Mouse (Mus musculus) embryonic facial prominence, embryonic 14.5 days (tissue): ENCODE results near the gene Tmem132a. TPM values are rescaled to one million over a fixed set of nuclear protein-coding genes. Genes with fewer than 3 reads are reported as not detected.

Experiments used
- ATAC-seq: fragments of 200-750 bp; cut with Nextera tagmentation; 2 replicates; pipeline ENCODE4 v1.8.0; 2017; ENCODE audit warnings: low read depth, moderate number of reproducible peaks, moderate TSS enrichment
- DNase-seq: peaks from one replicate; pipeline ENCODE4 v3.0.0-alpha.2; 2015; ENCODE audit warnings: low spot score
- H3K27ac ChIP-seq: fragments of 300-500 bp; sonication (generic); replicated peaks from 2 replicates; pipeline ENCODE4 v1.5.1; 2014; ENCODE audit warnings: low read depth, mild to moderate bottlenecking, low read length, moderate library complexity
- H3K27me3 ChIP-seq: fragments of 300-500 bp; sonication (generic); replicated peaks from 2 replicates; pipeline ENCODE4 v1.6.1; 2014; ENCODE audit warnings: low read length; ENCODE audit not compliant: control insufficient read depth, insufficient read depth
- H3K36me3 ChIP-seq: fragments of 300-500 bp; sonication (generic); 2 replicates; pipeline ENCODE4 v1.6.1; 2014; ENCODE audit warnings: low read length, mixed read lengths; ENCODE audit not compliant: control insufficient read depth, insufficient read depth
- H3K4me1 ChIP-seq: fragments of 300-500 bp; sonication (generic); 2 replicates; pipeline ENCODE4 v1.6.1; 2014; ENCODE audit warnings: antibody characterized with exemption, low read length; ENCODE audit not compliant: control insufficient read depth, insufficient read depth
- H3K4me2 ChIP-seq: fragments of 300-500 bp; sonication (generic); 2 replicates; pipeline ENCODE4 v1.6.1; 2014; ENCODE audit warnings: low read depth, mild to moderate bottlenecking, low read length, moderate library complexity, mixed read lengths
- H3K4me3 ChIP-seq: fragments of 300-500 bp; sonication (generic); 2 replicates; pipeline ENCODE4 v1.5.1; 2014; ENCODE audit warnings: low read depth, mild to moderate bottlenecking, low read length
- H3K9ac ChIP-seq: fragments of 300-500 bp; sonication (generic); 2 replicates; pipeline ENCODE4 v1.6.1; 2014; ENCODE audit warnings: low read depth, mild to moderate bottlenecking, low read length, moderate library complexity, mixed read lengths
- H3K9me3 ChIP-seq: fragments of 300-500 bp; sonication (generic); 2 replicates; pipeline ENCODE4 v1.6.1; 2016; ENCODE audit warnings: low read length; ENCODE audit not compliant: control insufficient read depth
- WGBS: fragments of 180-500 bp; shearing (Covaris S2); extraction: QIAGEN DNeasy Blood & Tissue Kit; methylation state at CpG from one replicate; pipeline ENCODE4 v1.1.7; 2014; 5-methylcytosine and 5-hydroxymethylcytosine counted together
- polyA plus RNA-seq: library from polyadenylated mRNA; unstranded; fragments of >200 nt; fragmentation: Nextera tagmentation; extraction: Ambion mirVana; gene quantifications from 2 replicates; pipeline ENCODE4 v1.2.1, GENCODE M21; 2014

The Tmem132a gene
- polyA plus RNA-seq, 1 experiment from 2014 or later: 58.5 TPM

GRCm38 (mm10) chr19:10892201-10892600, 22.5 kb upstream of the Tmem132a start:
- whole genome bisulfite sequencing: 89% methylated on average over 3 of the region's 3 CpGs
- Histone ChIP-seq H3K4me1 (peaks cover 10% of the 10 kb centered on the region; the same call in 1 of the 2 replicates), H3K4me2 (no peak overlapping the region), H3K9me3 (no peaks in the 10 kb centered on the region), H3K9ac (no peak overlapping the region), H3K4me3 (no peak overlapping the region), H3K36me3 (no peaks in the 10 kb centered on the region), H3K27me3 (no peaks in the 10 kb centered on the region), H3K27ac (no peak overlapping the region)
- ATAC-seq (no peak), DNase-seq (no peak)

GRCm38 (mm10) chr19:10881426-10882154, 11.8 kb upstream of the Tmem132a start, which contains the start of gene Tmem109:
TSS of gene Tmem109 (minus strand) at chr19:10882001.
- 0 out of 2 replicates have a peak, but pooled peaks cover 11% of the 10 kb centered on the region for H3K4me1 ChIP-seq
- ATAC-seq: peak; percentile 92
- H3K4me3 ChIP-seq: peak within 1 kb of the TSS; percentile 71
- H3K36me3 ChIP-seq: peaks cover 12% of the 10 kb centered on the region; the same call in 1 of the 2 replicates
- under 1% methylated on average over 49 of the region's 49 CpGs for WGBS
- H3K4me2 ChIP-seq: peak within 1 kb of the TSS; percentile 92
- no peaks in the 10 kb centered on the region for H3K27me3 ChIP-seq
- peak within 1 kb of the TSS; percentile 99 for H3K27ac ChIP-seq
- H3K9ac ChIP-seq: peak within 1 kb of the TSS; percentile 76
- H3K9me3 ChIP-seq: peaks cover 17% of the 10 kb centered on the region; the same call in 1 of the 2 replicates
- DNase-seq: peak; percentile 99

DNA sequence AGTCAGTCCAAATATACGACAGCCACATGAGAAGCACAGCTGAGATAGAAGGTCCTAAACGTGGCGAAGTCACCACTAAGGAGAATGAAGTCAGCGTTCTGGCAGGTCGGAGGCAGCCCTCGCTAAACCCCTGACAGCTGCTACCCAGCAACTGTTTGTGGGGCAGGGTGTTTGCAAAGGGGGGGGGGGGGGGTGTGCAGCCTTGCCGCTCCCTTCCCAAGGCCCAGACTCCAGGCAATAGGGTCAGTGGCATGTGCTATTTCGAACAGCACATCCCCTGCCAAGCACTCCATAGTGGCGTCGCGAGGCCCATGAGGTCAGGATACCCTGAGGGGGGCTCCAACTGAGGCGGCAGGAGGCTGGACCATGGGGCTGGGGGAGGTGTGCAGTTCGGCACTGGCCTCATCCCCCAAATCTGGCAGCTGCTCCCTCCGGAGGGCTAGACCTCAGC, 11.3 kb upstream of the Tmem132a start:
- Histone ChIP-seq H3K27me3 (no peaks in the 10 kb centered on the region), H3K4me1 (0 out of 2 replicates have a peak, but pooled peaks cover 11% of the 10 kb centered on the region), H3K9ac (peak overlapping the region; percentile 76), H3K9me3 (peaks cover 15% of the 10 kb centered on the region; the same call in 1 of the 2 replicates), H3K4me2 (peak overlapping the region; percentile 92), H3K4me3 (peak overlapping the region; percentile 71), H3K36me3 (peaks cover 12% of the 10 kb centered on the region; the same call in 1 of the 2 replicates), H3K27ac (peak overlapping the region; percentile 99)
- DNase-seq: peak; percentile 71
- WGBS: 2% methylated on average over 13 of the region's 14 CpGs
- ATAC-seq: peak; percentile 70

DNA sequence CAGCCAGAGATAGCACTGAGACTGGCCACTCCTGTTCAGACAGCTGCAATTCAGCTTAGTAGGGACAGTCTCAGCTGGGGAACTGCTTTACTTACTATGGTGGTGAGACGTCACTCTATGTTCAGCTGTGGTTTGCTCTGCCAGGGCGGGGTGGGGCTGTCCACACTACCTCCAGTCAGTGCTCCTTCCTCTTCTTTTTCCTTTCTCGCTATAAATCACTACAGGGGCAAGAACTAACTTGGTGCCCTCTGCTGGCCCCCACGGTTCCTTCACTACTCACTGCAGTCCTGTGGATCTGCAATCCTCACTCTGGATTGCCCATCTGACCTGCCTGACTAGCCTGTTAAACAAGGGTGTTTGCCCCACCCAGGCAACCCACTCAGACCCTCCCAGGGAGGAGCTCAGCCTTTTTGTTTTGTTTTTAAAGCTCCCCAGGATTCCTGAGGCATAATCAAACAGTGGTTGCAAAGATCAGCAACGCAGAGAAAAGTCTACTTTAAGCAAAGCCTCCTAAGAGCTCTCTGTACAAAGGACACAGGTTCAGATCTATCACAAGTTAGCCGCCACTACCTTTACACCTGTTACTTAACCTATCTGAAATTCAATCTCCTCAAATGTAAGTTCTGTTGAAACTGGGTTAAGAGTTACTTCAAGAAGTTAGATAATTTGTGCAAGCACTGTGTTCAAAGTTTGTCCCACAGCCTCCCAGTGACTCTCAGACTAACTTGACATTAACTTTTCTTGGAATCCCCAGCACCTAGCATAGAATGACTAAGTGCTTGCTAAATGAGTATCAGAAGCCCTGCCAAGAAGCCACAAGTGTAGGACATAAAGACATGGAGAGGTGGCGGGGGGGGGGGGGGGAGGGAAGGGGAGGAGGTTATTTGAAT, 10.6 kb upstream of the Tmem132a start:
- peak overlapping the region; percentile 33; the same call in 1 of the 2 replicates for H3K27ac ChIP-seq
- peaks cover 12% of the 10 kb centered on the region; the same call in 1 of the 2 replicates for H3K36me3 ChIP-seq
- peak overlapping the region; percentile 76 for H3K9ac ChIP-seq
- no peaks in the 10 kb centered on the region for H3K27me3 ChIP-seq
- peaks cover 9% of the 10 kb centered on the region; the same call in 1 of the 2 replicates for H3K9me3 ChIP-seq
- peak overlapping the region; percentile 92 for H3K4me2 ChIP-seq
- H3K4me1 ChIP-seq: 0 out of 2 replicates have a peak, but pooled peaks cover 11% of the 10 kb centered on the region
- DNase-seq (peak; percentile 51), ATAC-seq (peak; percentile 24)
- H3K4me3 ChIP-seq: peak overlapping the region; percentile 71
- 34% methylated on average over 7 of the region's 7 CpGs for WGBS

DNA sequence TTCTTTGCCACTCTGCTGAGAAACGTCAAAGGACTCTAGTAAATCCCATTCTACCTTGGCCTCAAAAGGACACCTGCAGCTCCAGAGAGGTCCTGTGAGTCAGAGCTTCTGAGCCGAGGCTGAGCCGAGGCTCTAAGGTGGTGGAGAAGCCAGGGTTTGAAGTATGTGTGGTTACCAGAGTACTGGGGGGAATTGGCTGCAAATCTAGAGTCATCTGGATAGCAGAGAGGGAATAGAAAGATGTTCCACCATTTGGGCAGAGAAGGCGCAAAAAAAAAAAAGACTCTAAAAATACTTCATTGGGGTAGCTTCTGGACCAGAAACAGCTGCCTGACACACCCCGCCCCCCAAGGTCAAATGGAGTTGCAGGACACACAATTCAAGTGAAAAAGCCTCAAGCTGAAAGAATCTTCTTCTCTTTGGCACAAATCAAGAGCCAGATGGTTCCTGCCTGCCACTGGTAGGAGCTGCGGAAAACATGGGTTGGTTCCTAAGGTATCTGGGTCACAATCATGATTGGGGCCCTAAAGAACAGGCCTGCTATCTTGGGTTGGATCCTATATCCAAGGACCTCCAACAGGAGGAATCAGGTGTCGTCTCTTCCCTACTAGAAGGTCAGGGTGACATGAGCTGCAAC, 8.6 kb upstream of the Tmem132a start:
- Histone ChIP-seq H3K9me3 (no peaks in the 10 kb centered on the region), H3K4me3 (no peak overlapping the region), H3K4me1 (0 out of 2 replicates have a peak, but pooled peaks cover 11% of the 10 kb centered on the region), H3K27ac (no peak overlapping the region), H3K27me3 (no peaks in the 10 kb centered on the region), H3K4me2 (no peak overlapping the region), H3K36me3 (peaks cover 26% of the 10 kb centered on the region), H3K9ac (no peak overlapping the region)
- no peak for DNase-seq
- 84% methylated on average over 7 of the region's 7 CpGs for WGBS
- ATAC-seq: no peak

GRCm38 (mm10) chr19:10871328-10871961, 1.7 kb upstream of the Tmem132a start:
- no peak overlapping the region for H3K4me2 ChIP-seq
- no peaks in the 10 kb centered on the region for H3K9me3 ChIP-seq
- no peak overlapping the region for H3K9ac ChIP-seq
- H3K4me3 ChIP-seq: no peak overlapping the region
- H3K27me3 ChIP-seq: no peaks in the 10 kb centered on the region
- no peak for DNase-seq
- 74% methylated on average over 14 of the region's 14 CpGs for WGBS
- no peak for ATAC-seq
- H3K4me1 ChIP-seq: peaks cover 17% of the 10 kb centered on the region
- peaks cover 47% of the 10 kb centered on the region for H3K36me3 ChIP-seq
- H3K27ac ChIP-seq: no peak overlapping the region

- peaks cover 55% of the 10 kb centered on the region for H3K36me3 ChIP-seq
- 85% methylated on average over 3 of the region's 3 CpGs for WGBS
Observed at GRCm38 (mm10) chr19:10870676-10871075, 936 bp upstream of the Tmem132a start.

More at GRCm38 (mm10) chr19:10870676-10871075, 936 bp upstream of the Tmem132a start:
- peaks cover 17% of the 10 kb centered on the region for H3K4me1 ChIP-seq
- H3K9ac ChIP-seq: no peak overlapping the region; the same call in 1 of the 2 replicates
- no peak for DNase-seq
- ATAC-seq: no peak
- H3K4me2 ChIP-seq: no peak overlapping the region
- H3K27me3 ChIP-seq: no peaks in the 10 kb centered on the region
- H3K9me3 ChIP-seq: no peaks in the 10 kb centered on the region
- H3K4me3 ChIP-seq: no peak overlapping the region
- H3K27ac ChIP-seq: peak overlapping the region; percentile 13; the same call in 1 of the 2 replicates
